ENCODE assay signal across 30 mouse cellular contexts in genomic region chr3:123411821-123412578, GRCm38 (mm10). TPM values are rescaled to one million over a fixed set of nuclear protein-coding genes. Genes with fewer than 3 reads are reported as not detected.
DNase-seq lines count a peak whose midpoint lies in the region; ATAC-seq and TF ChIP-seq lines count a peak whose summit lies in the region.
"Had no signal": no experiment of that assay in that cellular context is flagged by ENCODE, and none has a peak within 500 bp of the region (broad histone marks: within the 10 kb centered on the region; RNA-seq: fewer than 3 reads in every experiment).

No protein-coding gene starts in this region.

- peak; percentile 66 for DNase-seq in kidney, adult 2 months
- DNase-seq in kidney, postnatal 14 days: no peak
- no peak for DNase-seq in left cerebral cortex, postnatal 25 days (ENCODE audit: low spot score in 2 of 2)
- no peak for DNase-seq in ovary, adult 18-20 months (ENCODE audit: low spot score)
- DNase-seq: adrenal gland, postnatal 10 days; adrenal gland, postnatal 36 days; B cell, adult 2 months; cerebellum, adult 11 months; cerebellum, adult 2 months; cerebellum, adult 9-11 months; cerebellum, postnatal 25 days; forebrain, postnatal 0 days; gastrocnemius, postnatal 25 days; heart, adult 18-20 months; heart, postnatal 10 days; heart, postnatal 36 days had no signal

- no peaks in the 10 kb centered on the region for H3K36me3 ChIP-seq in kidney, adult 2 months (ENCODE audit: control insufficient read depth, insufficient read depth, low read length)
- no peaks in the 10 kb centered on the region for H3K36me3 ChIP-seq in kidney, embryonic 14.5 days (ENCODE audit: control insufficient read depth, insufficient read depth, low read length)
- H3K36me3 ChIP-seq in kidney, embryonic 16.5 days (ENCODE audit: insufficient read depth, low read length): no peaks in the 10 kb centered on the region
- H3K36me3 ChIP-seq: embryonic facial prominence, embryonic 12.5 days; embryonic facial prominence, embryonic 15.5 days; G1E; heart, embryonic 12.5 days; heart, embryonic 15.5 days; hindbrain, embryonic 10.5 days; hindbrain, embryonic 13.5 days had no signal

- intact Hi-C loops in left cerebral cortex, postnatal 25 days (cut with DNase I): no loop called here

- 34% methylated on average over 6 of the region's 6 CpGs for WGBS in kidney, adult 2 months
- 67% methylated on average over 6 of the region's 6 CpGs for WGBS in kidney, embryonic 14.5 days
- 55% methylated on average over 6 of the region's 6 CpGs for WGBS in kidney, embryonic 16.5 days

- no peak overlapping the region for H3K4me3 ChIP-seq in kidney, adult 2 months (ENCODE audit: insufficient read depth, low read depth, low read length)
- H3K4me3 ChIP-seq in kidney, embryonic 14.5 days (ENCODE audit: low read length): no peak overlapping the region
- H3K4me3 ChIP-seq in kidney, embryonic 16.5 days (ENCODE audit: low read length): no peak overlapping the region
- H3K4me3 ChIP-seq: embryonic facial prominence, embryonic 12.5 days; embryonic facial prominence, embryonic 15.5 days; heart, embryonic 12.5 days; heart, embryonic 15.5 days; hindbrain, embryonic 10.5 days; hindbrain, embryonic 13.5 days had no signal

- no peak overlapping the region for H3K4me2 ChIP-seq in kidney, embryonic 14.5 days (replicated peaks; ENCODE audit: low read depth, low read length)
- no peak overlapping the region for H3K4me2 ChIP-seq in kidney, embryonic 16.5 days (replicated peaks; ENCODE audit: low read depth, low read length)
- H3K4me2 ChIP-seq: embryonic facial prominence, embryonic 12.5 days; embryonic facial prominence, embryonic 15.5 days; heart, embryonic 12.5 days; heart, embryonic 15.5 days; hindbrain, embryonic 13.5 days had no signal

- H3K4me1 ChIP-seq in kidney, adult 2 months (ENCODE audit: control insufficient read depth, insufficient read depth, low read length): peaks cover 5% of the 10 kb centered on the region
- no peaks in the 10 kb centered on the region for H3K4me1 ChIP-seq in kidney, embryonic 14.5 days (ENCODE audit: control insufficient read depth, insufficient read depth, low read length)
- H3K4me1 ChIP-seq in kidney, embryonic 16.5 days (ENCODE audit: insufficient read depth, low read length): no peaks in the 10 kb centered on the region
- H3K4me1 ChIP-seq: embryonic facial prominence, embryonic 12.5 days; embryonic facial prominence, embryonic 15.5 days; heart, embryonic 12.5 days; heart, embryonic 15.5 days; hindbrain, embryonic 10.5 days; hindbrain, embryonic 13.5 days had no signal

- no peak for TF ChIP-seq POLR2A in kidney, adult 2 months (IDR thresholded peaks at IDR 0.05; ENCODE audit: low read depth, low read length)

- ATAC-seq in kidney, embryonic 14.5 days (ENCODE audit: low FRiP score, low TSS enrichment): peak; percentile 57; the same call in 1 of the 2 replicates
- ATAC-seq in kidney, embryonic 16.5 days (ENCODE audit: low FRiP score, low TSS enrichment): peak; percentile 83
- ATAC-seq: forebrain, embryonic 14.5 days; forebrain, postnatal 0 days; hindbrain, embryonic 16.5 days; Patski had no signal

- no peak for TF ChIP-seq CTCF in kidney, adult 2 months (conservative IDR thresholded peaks at IDR 0.05; ENCODE audit: insufficient read depth, insufficient read length, low read depth, low read length)

- H3K27ac ChIP-seq in kidney, adult 2 months (ENCODE audit: insufficient read depth, low read depth, low read length): peak overlapping the region; percentile 96
- H3K27ac ChIP-seq in kidney, embryonic 14.5 days (ENCODE audit: low read depth, low read length): peak overlapping the region; percentile 71; the same call in 1 of the 2 replicates
- H3K27ac ChIP-seq in kidney, embryonic 16.5 days (ENCODE audit: low read length): peak overlapping the region; percentile 89
- H3K27ac ChIP-seq: embryonic facial prominence, embryonic 12.5 days; embryonic facial prominence, embryonic 15.5 days; heart, embryonic 15.5 days; hindbrain, embryonic 10.5 days; hindbrain, embryonic 13.5 days had no signal

- no peaks in the 10 kb centered on the region for H3K27me3 ChIP-seq in kidney, adult 2 months (replicated peaks; ENCODE audit: control insufficient read depth, insufficient read depth, low read length)
- H3K27me3 ChIP-seq in kidney, embryonic 14.5 days (ENCODE audit: control insufficient read depth, insufficient read depth, low read length): no peaks in the 10 kb centered on the region
- no peaks in the 10 kb centered on the region for H3K27me3 ChIP-seq in kidney, embryonic 16.5 days (ENCODE audit: insufficient read depth, low read length)
- H3K27me3 ChIP-seq: CH12.LX; embryonic facial prominence, embryonic 12.5 days; embryonic facial prominence, embryonic 15.5 days; heart, embryonic 12.5 days; heart, embryonic 15.5 days; hindbrain, embryonic 13.5 days had no signal

- peaks cover 4% of the 10 kb centered on the region; the same call in 1 of the 2 replicates for H3K9me3 ChIP-seq in kidney, embryonic 14.5 days (ENCODE audit: control insufficient read depth, low read length)
- H3K9me3 ChIP-seq in kidney, embryonic 16.5 days (ENCODE audit: low read length): peaks cover 3% of the 10 kb centered on the region; the same call in 1 of the 2 replicates
- H3K9me3 ChIP-seq: embryonic facial prominence, embryonic 12.5 days; embryonic facial prominence, embryonic 15.5 days; G1E; heart, embryonic 12.5 days; hindbrain, embryonic 10.5 days; hindbrain, embryonic 13.5 days had no signal

- no peak overlapping the region for H3K9ac ChIP-seq in kidney, embryonic 14.5 days (ENCODE audit: low read depth, low read length)
- no peak overlapping the region for H3K9ac ChIP-seq in kidney, embryonic 16.5 days (replicated peaks; ENCODE audit: low read length)
- H3K9ac ChIP-seq: embryonic facial prominence, embryonic 12.5 days; embryonic facial prominence, embryonic 15.5 days; forebrain, postnatal 0 days; heart, embryonic 12.5 days; heart, embryonic 15.5 days; hindbrain, embryonic 13.5 days had no signal

RNA-seq across cellular contexts. Expression of gene Mettl14, which starts 26.1 kb away (rescaled TPM):
- polyA plus RNA-seq in kidney, adult 2 months (2012; rRNA removed): 3.4 and 4.1 TPM in 2 replicates
- polyA plus RNA-seq in kidney, embryonic 14.5 days (2014; fragmentation: Nextera tagmentation; extraction: Ambion mirVana): 17.3 and 23.9 TPM in 2 replicates
- 29.5 and 30.7 TPM in 2 replicates for polyA plus RNA-seq in kidney, embryonic 16.5 days (2015; fragmentation: Nextera tagmentation; extraction: Ambion mirVana)
- 10 to 100 TPM; 13.5 to 15.2 TPM for total RNA-seq in left cerebral cortex, postnatal 25 days (2021)

RNA-seq across cellular contexts. Expression of gene Prss12, which starts 34.7 kb away (rescaled TPM):
- 1.5 and 1.6 TPM in 2 replicates for polyA plus RNA-seq in kidney, adult 2 months (2012; rRNA removed)
- polyA plus RNA-seq in kidney, embryonic 14.5 days (2014; fragmentation: Nextera tagmentation; extraction: Ambion mirVana): 2.3 and 2.9 TPM in 2 replicates
- 8.9 and 9.4 TPM in 2 replicates for polyA plus RNA-seq in kidney, embryonic 16.5 days (2015; fragmentation: Nextera tagmentation; extraction: Ambion mirVana)
- total RNA-seq in left cerebral cortex, postnatal 25 days (2021): 10 to 100 TPM; 14.8 to 15.0 TPM
- total RNA-seq: common myeloid progenitor, adult 5-6 weeks had no signal
- polyA plus RNA-seq: G1E had no signal
